Mouse (Mus musculus) right cerebral cortex, postnatal 4 days (tissue): Measurements from ENCODE around the gene Vcp.

ENCODE experiments used
- DNase-seq: peaks from one replicate; pipeline ENCODE4 v3.0.0-alpha.2; 2022

The Vcp gene

GRCm38 (mm10) chr4:43000141-43000986, at the start of gene Vcp:
Gene Vcp, minus strand, starts transcription at chr4:43000507.
- peak; percentile 98 for DNase-seq

DNA sequence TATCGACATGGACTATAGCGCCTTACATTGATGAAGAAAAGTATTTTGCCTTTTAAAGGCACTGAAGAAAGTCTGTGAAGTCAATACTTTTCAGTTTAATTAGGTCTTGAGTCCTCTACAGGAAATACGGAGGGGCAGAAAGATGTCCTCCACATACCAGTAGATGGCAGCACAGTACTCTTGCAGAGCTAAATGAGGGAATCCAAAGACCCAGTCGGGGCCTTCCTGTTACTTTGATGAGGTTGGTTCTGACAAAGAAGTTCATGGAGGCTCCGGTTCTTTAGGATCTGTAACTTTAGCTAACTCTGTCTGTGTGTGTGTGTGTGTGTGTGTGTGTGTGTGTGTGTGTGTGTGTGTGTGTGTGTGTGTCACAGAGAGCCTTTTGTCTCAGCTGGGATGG, 46.9 kb upstream of the Vcp start:
- DNase-seq = peak; percentile 55

DNA sequence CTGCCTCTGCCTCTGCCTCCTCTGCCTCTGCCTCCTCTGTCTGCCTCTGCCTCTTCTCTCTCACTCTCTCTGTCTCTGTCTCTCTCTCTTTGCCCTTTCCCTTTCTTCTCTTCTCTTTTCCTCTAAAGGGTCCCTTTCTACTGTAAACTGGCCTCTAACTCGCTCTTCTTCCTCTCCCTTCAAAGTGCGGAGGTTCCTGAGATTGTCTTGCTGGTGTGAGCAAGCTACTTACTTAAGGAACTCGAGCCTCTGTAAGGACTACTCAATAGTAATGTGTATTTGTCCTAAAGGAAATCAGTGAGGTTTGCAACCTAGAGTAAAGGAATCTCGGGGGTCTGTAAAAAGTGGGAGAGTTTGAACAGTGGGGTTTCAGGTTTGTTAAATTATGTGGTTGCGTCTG, 46.3 kb upstream of the Vcp start:
- DNase-seq = no peak

DNA sequence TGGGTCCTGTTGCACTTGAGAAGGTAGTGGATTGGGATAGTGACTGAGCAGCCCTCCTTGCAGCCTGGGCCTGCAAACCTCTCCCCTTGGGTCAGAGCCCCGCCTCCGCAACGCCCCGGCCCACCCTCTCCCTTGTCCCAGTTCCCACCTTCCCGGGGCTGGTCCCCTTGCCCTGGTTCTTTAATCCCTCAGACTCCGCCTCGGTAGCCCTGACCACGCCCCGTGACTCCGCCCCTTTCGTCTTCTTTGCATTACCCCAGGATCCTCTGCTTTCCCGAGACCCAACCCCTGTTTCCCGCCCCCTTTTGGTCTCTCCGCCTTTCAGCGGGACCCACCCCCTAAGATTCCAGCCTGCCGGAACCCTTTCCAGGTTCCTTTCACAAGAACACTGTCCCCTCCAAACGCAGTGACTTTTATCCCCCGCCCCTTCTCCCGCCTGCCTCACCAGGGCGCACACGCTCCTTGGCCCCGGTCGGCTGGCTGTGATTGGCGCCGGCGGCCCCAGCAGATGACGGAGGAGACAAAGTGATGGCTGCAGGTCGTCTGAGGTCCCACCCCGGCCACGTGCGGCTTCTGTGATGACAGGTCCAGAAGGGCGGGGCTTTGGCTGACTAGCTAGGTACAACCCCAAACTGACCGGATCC, 45.5 kb upstream of the Vcp start, which contains the start of gene Fam214b:
TSS of gene Fam214b (minus strand) at position 562 of the 644 bp plus-strand sequence.
- DNase-seq = peak; percentile 93

- DNase-seq = no peak
These were observed 45.0 kb upstream of the Vcp start for GRCm38 (mm10) chr4:43045285-43045658.

- no peak for DNase-seq
These were observed 44.4 kb upstream of the Vcp start for GRCm38 (mm10) chr4:43044673-43045072.

- peak; percentile 56 for DNase-seq
These were observed 43.5 kb upstream of the Vcp start for GRCm38 (mm10) chr4:43043644-43044357.

GRCm38 (mm10) chr4:43040881-43041547, 40.7 kb upstream of the Vcp start:
- DNase-seq = no peak

- peak; percentile 89 for DNase-seq
These were observed 39.8 kb upstream of the Vcp start for GRCm38 (mm10) chr4:43040114-43040572.

DNA sequence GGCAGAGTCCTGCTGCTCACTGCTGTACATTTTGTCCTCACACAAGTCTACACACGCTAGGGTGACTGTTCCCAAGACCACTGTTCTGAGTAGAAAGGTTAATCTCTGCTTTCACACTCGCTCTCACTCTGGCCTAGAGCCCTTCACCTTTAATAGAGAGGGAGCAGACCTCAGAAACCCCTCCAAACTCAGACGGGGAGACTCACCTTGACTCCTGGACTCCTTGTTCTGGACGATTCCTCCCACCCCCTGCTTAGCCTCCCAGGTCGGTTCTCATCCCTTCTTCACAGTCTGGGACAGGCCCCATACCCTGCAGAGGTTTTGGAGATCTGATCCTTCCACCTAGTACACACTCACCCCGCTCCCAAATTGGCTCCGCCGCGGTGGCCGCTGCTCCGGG, 39.3 kb upstream of the Vcp start:
- no peak for DNase-seq

GRCm38 (mm10) chr4:43038567-43039495, 38.5 kb upstream of the Vcp start:
- DNase-seq = no peak

GRCm38 (mm10) chr4:43037860-43038566, 37.7 kb upstream of the Vcp start:
- no peak for DNase-seq

DNA sequence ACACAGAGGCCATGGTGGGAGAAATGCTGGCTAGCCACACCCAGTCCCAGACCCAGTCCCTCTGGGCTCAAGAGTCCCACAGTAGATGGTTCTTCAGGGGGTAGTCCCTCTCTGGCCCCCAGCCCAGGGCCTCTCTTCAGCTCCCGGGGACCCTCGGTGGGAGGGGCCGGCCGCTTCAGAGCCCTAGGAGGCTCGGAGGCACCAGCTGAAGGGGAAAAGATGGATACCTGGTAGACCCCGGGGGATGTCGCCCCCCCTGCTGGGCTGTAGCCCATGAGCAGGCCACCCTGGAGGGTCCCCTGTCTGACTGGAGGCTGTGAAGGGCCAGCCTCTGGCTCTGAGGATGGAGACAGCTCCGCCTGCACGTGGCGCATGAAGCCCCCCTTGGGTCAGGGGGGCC, 36.0 kb upstream of the Vcp start:
- no peak for DNase-seq

DNA sequence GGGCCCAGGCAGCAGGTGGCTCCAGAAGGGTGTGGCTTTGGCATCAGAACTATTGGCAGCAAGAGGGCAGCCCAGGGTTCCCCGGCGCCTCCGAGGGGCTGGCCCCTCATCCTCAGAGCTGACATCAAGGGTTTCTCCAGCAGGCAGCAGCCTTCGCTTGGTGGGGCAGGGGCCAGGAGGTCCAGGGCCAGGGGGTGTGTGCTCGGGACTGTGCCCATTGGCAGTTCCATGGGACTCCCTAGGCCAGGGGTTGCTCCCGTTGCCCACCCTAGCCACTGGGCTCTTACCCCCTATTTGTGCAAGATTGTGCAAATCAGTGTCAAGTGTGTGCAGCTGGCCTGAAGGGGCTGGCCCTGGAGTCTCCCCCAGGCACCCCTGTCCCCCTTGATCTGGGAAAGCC, 35.5 kb upstream of the Vcp start:
- DNase-seq = no peak

GRCm38 (mm10) chr4:43033481-43033880, 33.2 kb upstream of the Vcp start:
- DNase-seq = no peak

GRCm38 (mm10) chr4:43032501-43032900, 32.2 kb upstream of the Vcp start:
- DNase-seq = no peak

- peak; percentile 86 for DNase-seq
These were observed 31.1 kb upstream of the Vcp start, which contains the start of gene Stoml2 for GRCm38 (mm10) chr4:43031237-43031995. Gene Stoml2, minus strand, starts transcription at chr4:43031710.

- DNase-seq = peak; percentile 54
These were observed 30.5 kb upstream of the Vcp start for GRCm38 (mm10) chr4:43030780-43031230.

GRCm38 (mm10) chr4:43030352-43030751, 30.0 kb upstream of the Vcp start:
- DNase-seq = no peak

GRCm38 (mm10) chr4:43029749-43030148, 29.4 kb upstream of the Vcp start:
- no peak for DNase-seq
